9 mouse cellular contexts compared by ENCODE assay signal in genomic region chr11:72576466-72577351, GRCm38 (mm10). TPM values are rescaled to one million over a fixed set of nuclear protein-coding genes. Genes with fewer than 3 reads are reported as not detected.
DNase-seq lines count a peak whose midpoint lies in the region; ATAC-seq and TF ChIP-seq lines count a peak whose summit lies in the region.
"Had no signal": no experiment of that assay in that cellular context is flagged by ENCODE, and none has a peak within 500 bp of the region (broad histone marks: within the 10 kb centered on the region; RNA-seq: fewer than 3 reads in every experiment).

No protein-coding gene starts in this region.

- DNase-seq in gastrocnemius, adult 2 months, result peak; percentile 31
- no peak for DNase-seq in gastrocnemius, adult 18-20 months (ENCODE audit: low spot score)
- DNase-seq in embryo, embryonic 11 days, result peak; percentile 55
- peak; percentile 34 for DNase-seq in hindbrain, embryonic 14.5 days (ENCODE audit: low spot score)
- DNase-seq in lung, adult 18-20 months, result peak; percentile 24 to 48
- no peak for DNase-seq in thymus, postnatal 14 days

- intact Hi-C loops in gastrocnemius, adult 2 months (cut with DNase I), result no loop called here

- H3K4me3 ChIP-seq in gastrocnemius, adult 2 months, result peak overlapping the region; percentile 66
- peak overlapping the region; percentile 80 for H3K4me3 ChIP-seq in E14TG2a.4 (replicated peaks; ENCODE audit: low read length)
- H3K4me3 ChIP-seq in hindbrain, embryonic 14.5 days (replicated peaks; ENCODE audit: low read length), result peak overlapping the region; percentile 17
- H3K4me3 ChIP-seq in neural tube, embryonic 13.5 days, result peak overlapping the region; percentile 31

- 0 out of 2 replicates have a peak, but pooled peaks cover 3% of the 10 kb centered on the region for H3K36me3 ChIP-seq in E14TG2a.4 (ENCODE audit: insufficient read depth, low read length)
- no peaks in the 10 kb centered on the region for H3K36me3 ChIP-seq in hindbrain, embryonic 14.5 days (replicated peaks; ENCODE audit: control insufficient read depth, insufficient read depth)
- no peaks in the 10 kb centered on the region for H3K36me3 ChIP-seq in neural tube, embryonic 13.5 days
- H3K36me3 ChIP-seq: G1E had no signal

- peak; percentile 48; the same call in 1 of the 2 replicates for ATAC-seq in hindbrain, embryonic 14.5 days (ENCODE audit: low FRiP score)
- peak; percentile 65 for ATAC-seq in neural tube, embryonic 13.5 days (ENCODE audit: low read depth)

- H3K4me1 ChIP-seq in E14TG2a.4 (replicated peaks; ENCODE audit: low read depth, low read length), result peaks cover 64% of the 10 kb centered on the region
- H3K4me1 ChIP-seq in hindbrain, embryonic 14.5 days (replicated peaks; ENCODE audit: control insufficient read depth, insufficient read depth, low read length), result peaks cover 9% of the 10 kb centered on the region; the same call in 1 of the 2 replicates
- peaks cover 16% of the 10 kb centered on the region for H3K4me1 ChIP-seq in neural tube, embryonic 13.5 days (replicated peaks)

- H3K9ac ChIP-seq in hindbrain, embryonic 14.5 days, result peak overlapping the region; percentile 41; the same call in 1 of the 2 replicates
- H3K9ac ChIP-seq in neural tube, embryonic 13.5 days, result peak overlapping the region; percentile 61

- H3K4me2 ChIP-seq in hindbrain, embryonic 14.5 days (replicated peaks), result peak overlapping the region; percentile 49
- peak overlapping the region; percentile 60 for H3K4me2 ChIP-seq in neural tube, embryonic 13.5 days

- no peaks in the 10 kb centered on the region for H3K9me3 ChIP-seq in E14TG2a.4 (ENCODE audit: low read length)
- H3K9me3 ChIP-seq in hindbrain, embryonic 14.5 days (ENCODE audit: control insufficient read depth, low read length), result no peaks in the 10 kb centered on the region
- H3K9me3 ChIP-seq in neural tube, embryonic 13.5 days, result no peaks in the 10 kb centered on the region
- H3K9me3 ChIP-seq: G1E had no signal

- no peak for TF ChIP-seq CTCF in gastrocnemius, adult 2 months (IDR thresholded peaks at IDR 0.05)
- TF ChIP-seq CTCF in E14TG2a.4 (conservative IDR thresholded peaks at IDR 0.05; ENCODE audit: low read length), result no peak

- 1% methylated on average over 24 of the region's 24 CpGs for WGBS in hindbrain, embryonic 14.5 days
- under 1% methylated on average over 24 of the region's 24 CpGs for WGBS in neural tube, embryonic 13.5 days

- H3K27me3 ChIP-seq in E14TG2a.4 (ENCODE audit: insufficient read depth, low read length), result no peaks in the 10 kb centered on the region
- H3K27me3 ChIP-seq in hindbrain, embryonic 14.5 days (ENCODE audit: control insufficient read depth, insufficient read depth, low read length), result no peaks in the 10 kb centered on the region
- H3K27me3 ChIP-seq in neural tube, embryonic 13.5 days, result no peaks in the 10 kb centered on the region

- H3K27ac ChIP-seq in gastrocnemius, adult 2 months, result peak overlapping the region; percentile 35
- peak overlapping the region; percentile 38 for H3K27ac ChIP-seq in hindbrain, embryonic 14.5 days
- H3K27ac ChIP-seq in neural tube, embryonic 13.5 days (replicated peaks), result peak overlapping the region; percentile 67

RNA-seq across cellular contexts. Expression of gene Spns3, which starts 26.4 kb away (rescaled TPM):
- under 1 TPM; 0.06 to 0.18 TPM for total RNA-seq in gastrocnemius, adult 2 months (2021)
- total RNA-seq in gastrocnemius, adult 18-20 months (2021), result under 1 TPM; 0.19 to 0.39 TPM
- 0.11 and 0.23 TPM in 2 replicates for polyA plus RNA-seq in hindbrain, embryonic 14.5 days (2014; fragmentation: Nextera tagmentation; extraction: Ambion mirVana)
- polyA plus RNA-seq in neural tube, embryonic 13.5 days (2015; fragmentation: Nextera tagmentation; extraction: Ambion mirVana), result 0.04 TPM in 1 of 2 replicates, not detected in the other
- polyA plus RNA-seq: G1E had no signal

RNA-seq across cellular contexts. Expression of gene Ube2g1, which starts 30.4 kb away (rescaled TPM):
- total RNA-seq in gastrocnemius, adult 2 months (2021), result 10 to 100 TPM; 76.3 to 87.6 TPM
- total RNA-seq in gastrocnemius, adult 18-20 months (2021), result 10 to 100 TPM; 81.3 to 82.5 TPM
- 92.9 and 102 TPM in 2 replicates for polyA plus RNA-seq in hindbrain, embryonic 14.5 days (2014; fragmentation: Nextera tagmentation; extraction: Ambion mirVana)
- 108 and 121 TPM in 2 replicates for polyA plus RNA-seq in neural tube, embryonic 13.5 days (2015; fragmentation: Nextera tagmentation; extraction: Ambion mirVana)

Comparison
In these comparisons a context has a peak if more than half of its experiments do, and no peak if none do; other contexts are left out.
1. DNase-seq: peak in gastrocnemius, adult 2 months (single experiment), embryo, embryonic 11 days (single experiment), hindbrain, embryonic 14.5 days (single experiment) and lung, adult 18-20 months (2 of 2); none in gastrocnemius, adult 18-20 months (single experiment) and thymus, postnatal 14 days (single experiment).
2. H3K4me3 ChIP-seq: peak in every context shown above with its lines; median percentile 80 in E14TG2a.4; 66 in gastrocnemius, adult 2 months; 31 in neural tube, embryonic 13.5 days; 17 in hindbrain, embryonic 14.5 days.
3. Peak in every context shown above with its lines, with median percentiles within 50 percentile points of each other: H3K27ac ChIP-seq.